Mouse (Mus musculus) ES-CJ7 (cell line): ENCODE data around the gene Cfap100.

Source experiments
- DNase-seq: peaks from one replicate; pipeline ENCODE4 v3.0.0; 2011; ENCODE audit warnings: low read depth, low spot score

Gene Cfap100

DNA sequence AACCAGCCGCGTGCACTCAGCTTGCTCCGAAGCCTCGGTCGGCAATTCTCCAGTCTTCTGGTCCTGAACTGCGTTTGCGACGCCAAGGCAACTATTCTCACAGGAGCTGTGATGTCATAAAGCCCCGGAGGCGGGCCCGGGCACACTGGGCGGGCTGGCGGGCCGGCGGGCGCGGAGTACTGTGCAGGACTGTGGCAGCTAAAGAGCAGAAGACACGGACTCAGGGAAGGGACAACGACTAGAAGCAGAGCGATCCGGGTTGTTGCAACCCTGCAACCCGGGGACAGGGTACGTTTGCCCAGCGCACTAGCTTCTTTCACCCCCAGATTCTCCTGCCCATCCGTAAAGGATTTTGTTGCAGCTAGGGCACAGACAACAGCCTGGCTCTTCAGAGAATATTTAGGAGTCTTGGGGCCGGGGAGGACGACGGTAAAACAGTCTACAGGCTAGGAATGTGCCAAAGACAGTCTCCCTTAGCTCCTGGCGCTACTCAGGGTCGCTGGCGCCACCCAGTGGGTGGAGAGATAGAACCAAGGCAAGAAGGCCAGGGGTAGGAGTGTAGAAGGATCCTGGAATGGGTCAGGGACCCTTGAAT is at the start of gene Cfap100:
Cfap100 (minus strand) TSS at position 418 of the 595 bp plus-strand sequence.
- DNase-seq: peak; percentile 85

GRCm38 (mm10) chr6:90476941-90477518 is 48.4 kb upstream of the Cfap100 start:
- DNase-seq: peak; percentile 66

DNA sequence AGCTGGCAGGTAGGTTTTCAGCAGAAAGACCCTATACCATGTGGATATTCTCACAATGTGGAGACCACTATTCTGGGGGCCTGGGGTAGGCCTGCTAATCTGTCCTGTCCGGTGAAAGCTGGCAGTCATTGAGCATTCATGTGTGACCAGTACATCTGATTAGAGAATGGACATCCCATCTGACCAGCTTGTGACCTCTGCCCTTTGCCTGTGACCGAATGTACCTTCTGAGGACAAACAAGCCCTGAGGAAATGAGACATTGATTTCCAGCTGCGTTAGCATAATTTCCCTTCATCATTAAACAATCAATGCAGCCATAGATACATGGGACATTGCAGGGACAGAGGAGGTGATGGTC is 47.2 kb upstream of the Cfap100 start:
- no peak for DNase-seq

DNA sequence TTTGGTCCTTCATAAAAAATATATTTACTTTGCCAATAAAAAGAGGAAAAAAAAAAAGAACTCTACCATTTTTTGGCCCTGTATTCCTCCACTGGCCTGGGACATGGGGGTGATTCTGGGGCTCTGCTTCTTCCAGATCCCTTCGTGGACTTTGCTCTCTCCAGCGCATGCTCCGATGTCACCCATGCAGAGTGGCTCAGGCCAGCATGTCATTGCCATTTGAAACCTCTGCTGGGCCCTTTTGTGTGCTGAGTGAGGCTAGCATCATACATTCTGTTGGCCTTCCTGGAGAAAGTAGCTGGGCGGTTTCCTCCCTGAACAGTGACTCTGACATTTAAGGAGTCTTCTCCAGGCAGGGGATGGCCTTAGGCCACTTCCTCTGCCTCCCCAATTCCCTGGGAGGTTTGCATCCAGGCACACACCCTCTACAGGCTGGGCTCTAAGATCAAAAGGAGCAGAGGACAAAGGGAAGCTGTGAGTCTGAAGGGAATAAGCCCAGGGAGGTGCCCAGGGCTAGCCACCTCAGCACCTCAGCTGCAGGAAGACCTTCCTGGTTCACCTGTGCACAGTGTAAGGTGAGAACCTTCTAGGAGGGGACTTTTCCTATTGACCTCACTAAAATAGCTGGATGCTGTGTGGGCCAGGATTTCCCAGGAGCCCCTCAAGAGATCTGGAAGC is 46.7 kb upstream of the Cfap100 start:
- DNase-seq: peak; percentile 83

DNA sequence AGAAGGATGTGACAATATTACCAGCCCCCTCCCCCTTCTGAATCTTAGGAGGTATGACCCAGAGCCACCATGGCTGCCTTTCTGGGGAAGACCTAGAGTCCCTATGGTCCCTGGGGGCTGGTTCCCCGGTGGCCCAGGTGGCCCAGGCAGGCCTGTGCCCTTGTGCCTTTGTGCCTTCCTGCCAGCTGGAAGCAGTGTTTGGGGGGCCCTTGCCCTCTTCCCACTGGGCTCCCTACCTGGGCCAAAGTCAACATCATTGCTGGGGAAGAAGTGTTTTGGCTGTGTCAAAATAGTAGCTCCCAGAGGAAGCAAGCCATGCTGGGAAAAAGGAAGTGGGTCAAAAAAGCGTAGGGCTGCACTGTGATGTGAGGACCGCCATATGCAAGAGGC is 45.8 kb upstream of the Cfap100 start:
- DNase-seq: no peak

- no peak for DNase-seq
Measured at GRCm38 (mm10) chr6:90473630-90474360, 45.2 kb upstream of the Cfap100 start.

DNA sequence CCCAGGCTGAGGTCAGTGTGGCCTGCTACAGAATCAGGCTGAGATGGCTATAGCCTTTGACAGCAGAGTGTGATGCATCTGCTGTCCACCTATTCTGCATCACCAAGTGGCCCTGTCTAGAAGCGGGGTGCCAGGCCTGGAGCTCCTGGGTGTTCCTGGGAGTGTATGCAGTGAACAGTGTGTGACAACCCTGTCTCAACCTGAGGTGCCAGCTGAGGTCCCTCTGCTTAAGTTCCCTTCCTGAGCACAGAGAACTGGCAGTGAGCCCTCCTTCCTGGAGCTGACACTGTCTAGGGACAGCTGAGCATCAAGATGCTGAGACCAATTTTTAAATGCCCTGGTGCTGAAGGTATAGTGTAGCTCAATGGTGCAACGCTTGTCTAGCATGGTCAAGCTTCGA is 44.1 kb upstream of the Cfap100 start:
- DNase-seq: no peak

GRCm38 (mm10) chr6:90472079-90472478 is 43.5 kb upstream of the Cfap100 start:
- no peak for DNase-seq

DNA sequence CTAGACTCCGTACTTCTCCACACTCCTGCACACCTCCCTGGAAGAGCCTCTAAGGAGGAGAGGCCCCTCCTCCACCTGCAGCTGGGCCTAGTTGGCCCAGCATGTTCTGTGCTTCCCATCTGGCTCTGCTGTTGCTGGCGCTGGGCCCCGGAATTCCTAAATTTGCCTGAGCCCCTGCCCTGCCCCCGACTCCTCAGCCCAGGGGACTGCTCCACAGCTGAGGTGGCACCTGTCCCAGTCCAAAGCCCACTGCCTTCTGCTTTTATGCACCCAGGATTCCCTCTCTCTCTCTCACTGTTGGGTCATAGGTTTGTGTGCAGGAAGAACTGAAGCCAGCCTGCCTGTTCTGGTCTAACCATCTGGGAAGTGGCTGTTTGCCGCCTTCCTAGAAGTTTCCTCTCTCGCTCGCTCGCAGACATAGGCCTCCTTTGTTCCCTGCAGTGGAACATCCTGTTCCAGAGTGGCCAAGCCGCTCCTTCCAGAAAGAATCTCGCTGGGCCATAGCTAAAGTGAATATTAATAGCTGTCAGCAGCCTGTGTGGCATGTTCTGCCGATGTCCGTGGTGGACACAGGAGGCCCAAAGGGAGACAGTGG is 42.4 kb upstream of the Cfap100 start:
- DNase-seq: no peak

GRCm38 (mm10) chr6:90470255-90470654 is 41.7 kb upstream of the Cfap100 start:
- no peak for DNase-seq

GRCm38 (mm10) chr6:90469041-90469440 is 40.4 kb upstream of the Cfap100 start:
- DNase-seq: no peak

DNA sequence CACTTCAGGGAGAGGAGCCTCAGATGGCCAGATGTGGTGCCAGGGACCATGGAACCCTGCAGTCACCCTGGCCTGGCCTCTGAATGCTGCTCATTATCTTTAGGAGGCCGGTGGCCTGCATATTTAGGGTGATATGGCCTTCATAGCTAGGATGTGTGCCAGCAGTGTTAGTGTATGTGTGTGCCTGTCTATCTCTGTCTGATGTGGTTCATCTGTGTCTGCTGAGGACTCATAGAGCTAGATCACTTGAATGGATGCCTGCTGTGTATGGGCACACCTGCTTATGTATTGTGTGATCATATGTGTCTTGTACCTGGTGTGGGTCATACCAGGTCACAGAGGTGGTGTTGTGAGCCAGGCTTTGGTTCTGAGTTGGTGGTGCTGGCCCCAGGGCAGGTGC is 39.6 kb upstream of the Cfap100 start:
- no peak for DNase-seq

- no peak for DNase-seq
Measured at GRCm38 (mm10) chr6:90466847-90467410, 38.3 kb upstream of the Cfap100 start.

- DNase-seq: no peak
Measured at GRCm38 (mm10) chr6:90466079-90466478, 37.5 kb upstream of the Cfap100 start.

GRCm38 (mm10) chr6:90465028-90465640 is 36.5 kb upstream of the Cfap100 start:
- DNase-seq: no peak

DNA sequence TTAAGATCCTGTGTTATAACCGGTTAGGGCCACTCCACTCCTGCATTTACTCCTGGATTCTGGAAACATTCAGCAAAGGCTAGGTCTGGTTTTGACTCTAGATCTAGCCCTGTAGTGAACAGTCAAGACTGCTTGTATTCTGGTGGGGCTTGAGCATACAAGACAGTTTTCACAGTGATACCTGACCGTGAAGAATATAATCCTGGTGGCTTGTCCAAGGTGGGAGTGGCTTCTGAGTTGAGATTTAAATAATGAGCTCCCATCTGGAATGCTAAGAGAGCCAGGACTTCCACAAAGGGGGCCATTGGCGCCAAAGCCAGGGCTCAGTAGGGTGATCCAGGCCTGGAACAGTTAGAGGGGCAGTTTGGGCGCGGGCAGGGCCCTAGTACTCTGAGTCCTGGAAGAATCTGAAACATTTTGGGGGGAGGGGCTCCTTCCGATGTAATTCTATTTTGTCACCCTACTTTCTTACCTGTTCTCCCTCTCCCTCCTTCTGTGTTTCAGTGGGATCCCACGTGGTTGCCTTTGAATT is 35.4 kb upstream of the Cfap100 start:
- no peak for DNase-seq

DNA sequence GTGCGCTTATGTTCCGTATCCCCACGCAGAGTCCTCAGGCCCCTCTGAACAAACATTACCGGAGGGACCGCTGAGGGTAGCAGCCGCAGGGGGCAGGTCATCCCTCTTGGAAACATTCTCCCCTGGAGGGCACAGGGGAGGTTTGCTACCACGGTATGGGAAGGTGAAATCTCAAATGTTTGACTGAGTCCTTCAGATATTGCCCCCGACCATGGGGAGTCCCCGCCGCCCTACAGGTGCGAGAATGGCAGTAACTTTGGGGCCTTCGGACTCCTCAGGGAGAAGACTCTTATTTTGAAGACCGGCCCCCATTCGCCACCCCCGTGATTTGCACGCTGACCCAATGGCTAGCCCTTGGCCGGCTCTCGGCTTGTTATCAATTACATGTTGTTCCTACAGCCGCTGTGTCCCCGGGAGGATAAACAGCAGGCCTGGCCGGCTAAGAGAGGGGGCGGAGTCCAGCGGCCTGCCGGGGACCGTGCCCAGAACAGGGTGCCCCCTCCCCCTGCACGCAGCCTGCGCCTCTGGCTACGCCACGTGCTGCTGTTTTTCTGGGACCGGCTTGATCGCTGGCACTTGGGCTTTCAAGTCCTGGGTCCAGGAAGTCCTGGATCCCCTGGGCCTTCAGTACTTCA is 34.7 kb upstream of the Cfap100 start:
- peak; percentile 58 for DNase-seq

DNA sequence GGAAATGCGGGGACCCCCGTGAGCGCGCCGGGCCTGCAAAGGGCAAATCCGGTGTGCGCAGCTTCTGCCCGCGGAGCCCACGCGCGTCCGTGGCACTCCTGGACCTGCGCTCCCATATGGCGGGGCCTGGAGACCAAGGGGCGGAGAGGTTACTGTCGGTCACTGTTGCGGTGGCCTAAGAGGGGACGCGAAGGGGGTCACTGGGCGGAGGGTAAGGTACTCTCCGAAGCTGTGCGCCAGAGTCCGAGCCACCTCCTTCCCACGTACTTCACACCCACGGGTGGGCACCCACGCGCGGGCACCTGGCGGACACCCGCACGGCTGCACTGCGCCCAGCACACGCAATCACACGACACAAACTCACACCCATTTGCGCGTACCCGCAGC is 34.2 kb upstream of the Cfap100 start:
- DNase-seq: no peak

GRCm38 (mm10) chr6:90462181-90462706 is 33.6 kb upstream of the Cfap100 start, which contains the start of gene Klf15:
TSS of gene Klf15 (plus strand) at chr6:90462576.
- DNase-seq: peak; percentile 56

GRCm38 (mm10) chr6:90461771-90462170 is 33.2 kb upstream of the Cfap100 start:
- DNase-seq: peak; percentile 45
